Mouse (Mus musculus) myocyte (in vitro differentiated cells): Measurements from ENCODE around the gene Lrrc43. TPM values are rescaled to one million over a fixed set of nuclear protein-coding genes. Genes with fewer than 3 reads are reported as not detected.
A peak's percentile ranks its signal among the peaks of the same experiment; 100 is the strongest.

Source experiments
- H3K27me3 ChIP-seq: one replicate; pipeline ENCODE4 v1.6.1; 2011; ENCODE audit not compliant: control insufficient read depth, insufficient read depth, insufficient read length
- H3K36me3 ChIP-seq: one replicate; pipeline ENCODE4 v1.6.1; 2011; ENCODE audit not compliant: control insufficient read depth, insufficient read depth
- H3K4me2 ChIP-seq: one replicate; pipeline ENCODE4 v1.6.1; 2011; ENCODE audit warnings: low read depth, control low read depth
- H3K4me3 ChIP-seq: one replicate; pipeline ENCODE4 v1.5.1; 2011; ENCODE audit warnings: mild to moderate bottlenecking, control low read depth, moderate library complexity
- H3K79me2 ChIP-seq: one replicate; pipeline ENCODE4 v1.6.1; 2011; ENCODE audit not compliant: control insufficient read depth, insufficient read depth
- H3ac ChIP-seq: one replicate; pipeline ENCODE4 v1.6.1; 2011; ENCODE audit not compliant: control insufficient read depth, insufficient read length
- CEBPB ChIP-seq: IDR thresholded peaks from 2 replicates; pipeline ENCODE4 v1.6.1; 2011; ENCODE audit warnings: mild to moderate bottlenecking, moderate library complexity; ENCODE audit not compliant: poor library complexity, insufficient read depth, severe bottlenecking
- E2F4 ChIP-seq: IDR thresholded peaks from one replicate; pipeline ENCODE4 v1.6.1; 2011; ENCODE audit warnings: mild to moderate bottlenecking, control low read depth, moderate library complexity; ENCODE audit not compliant: insufficient read depth
- MAX ChIP-seq: IDR thresholded peaks from one replicate; pipeline ENCODE4 v1.6.1; 2011; ENCODE audit warnings: low read depth, mild to moderate bottlenecking, control low read depth
- MYOD1 ChIP-seq, 3 experiments: IDR thresholded peaks; one replicate each; pipeline ENCODE4 v1.6.1; 2011; ENCODE audit warnings: control low read depth in 2 of 3, low read depth in 2 of 3, mild to moderate bottlenecking in 2 of 3, moderate library complexity in 1 of 3; ENCODE audit not compliant: insufficient read length in 2 of 3, control insufficient read depth in 1 of 3
- MYOG ChIP-seq, 3 experiments: IDR thresholded peaks; one replicate each; pipeline ENCODE4 v1.6.1; 2011; ENCODE audit warnings: control low read depth in 2 of 3, low read depth in 2 of 3, mild to moderate bottlenecking in 2 of 3; ENCODE audit not compliant: insufficient read length in 2 of 3, control insufficient read depth in 1 of 3, insufficient read depth in 1 of 3
- POLR2A ChIP-seq: IDR thresholded peaks from one replicate; pipeline ENCODE4 v1.6.1; 2011; ENCODE audit warnings: low read depth, mild to moderate bottlenecking, control low read depth, moderate library complexity; ENCODE audit not compliant: insufficient read length
- POLR2AphosphoS2 ChIP-seq: IDR thresholded peaks from one replicate; pipeline ENCODE4 v1.6.1; 2011; ENCODE audit warnings: low read depth, control low read depth; ENCODE audit not compliant: insufficient read length
- REST ChIP-seq: IDR thresholded peaks from one replicate; pipeline ENCODE4 v1.6.1; 2011; ENCODE audit warnings: mild to moderate bottlenecking, control low read depth, moderate library complexity; ENCODE audit not compliant: insufficient read depth, insufficient read length
- SRF ChIP-seq: IDR thresholded peaks from one replicate; pipeline ENCODE4 v1.6.1; 2011; ENCODE audit warnings: low read depth; ENCODE audit not compliant: control insufficient read depth, insufficient read length
- TCF12 ChIP-seq: IDR thresholded peaks from one replicate; pipeline ENCODE4 v1.6.1; 2011; ENCODE audit warnings: mild to moderate bottlenecking, control low read depth; ENCODE audit not compliant: poor library complexity, insufficient read depth, severe bottlenecking
- TCF3 ChIP-seq: IDR thresholded peaks from one replicate; pipeline ENCODE4 v1.6.1; 2011; ENCODE audit warnings: low read depth, control low read depth; ENCODE audit not compliant: insufficient read length
- USF1 ChIP-seq: IDR thresholded peaks from one replicate; pipeline ENCODE4 v1.6.1; 2011; ENCODE audit warnings: low read depth, mild to moderate bottlenecking, control low read depth, moderate library complexity
- polyA plus RNA-seq: library from polyadenylated mRNA; unstranded; fragments of >200 nt; fragmentation: generic; extraction: Trizol; gene quantifications from one replicate; pipeline ENCODE4 v1.2.1, GENCODE M21; 2012; ENCODE audit warnings: missing spikeins

Lrrc43 gene
- polyA plus RNA-seq: not detected

GRCm38 (mm10) chr5:123489112-123489785 lies at the start of gene Lrrc43, which contains the start of gene Il31:
Gene Lrrc43 (plus strand): TSS chr5:123489305.
Gene Il31 (minus strand): TSS chr5:123489489.
- Histone ChIP-seq H3K79me2 (no peaks in the 10 kb centered on the region), H3K27me3 (peaks cover 32% of the 10 kb centered on the region), H3K4me3 (no peak within 1 kb of the TSS), H3K4me2 (no peak within 1 kb of the TSS), H3ac (no peak within 1 kb of the TSS), H3K36me3 (no peaks in the 10 kb centered on the region)
- TF ChIP-seq TCF3 (no peak), MAX (no peak), SRF (no peak), POLR2A (no peak), MYOG (IDR thresholded peaks at IDR 0.05; ENCODE audit: control insufficient read depth in 1 of 3, insufficient read depth in 1 of 3, insufficient read length in 2 of 3, low read depth in 2 of 3) (no peak), USF1 (no peak), CEBPB (no peak), TCF12 (no peak), MYOD1 (IDR thresholded peaks at IDR 0.05; ENCODE audit: control insufficient read depth in 1 of 3, insufficient read length in 2 of 3, low read depth in 2 of 3) (no peak), REST (no peak), POLR2AphosphoS2 (no peak), E2F4 (no peak)

- Histone ChIP-seq H3K4me2 (no peak overlapping the region), H3K79me2 (no peaks in the 10 kb centered on the region), H3K36me3 (no peaks in the 10 kb centered on the region), H3K27me3 (no peaks in the 10 kb centered on the region), H3ac (no peak overlapping the region), H3K4me3 (no peak overlapping the region)
- TF ChIP-seq REST (no peak), TCF12 (no peak), E2F4 (no peak), MYOG (IDR thresholded peaks at IDR 0.05; ENCODE audit: control insufficient read depth in 1 of 3, insufficient read depth in 1 of 3, insufficient read length in 2 of 3, low read depth in 2 of 3) (no peak), USF1 (no peak), POLR2AphosphoS2 (no peak), POLR2A (no peak), SRF (no peak), TCF3 (no peak), MYOD1 (IDR thresholded peaks at IDR 0.05; ENCODE audit: control insufficient read depth in 1 of 3, insufficient read length in 2 of 3, low read depth in 2 of 3) (no peak), CEBPB (no peak), MAX (no peak)
Observed at GRCm38 (mm10) chr5:123439312-123439711, 49.8 kb upstream of the Lrrc43 start.

GRCm38 (mm10) chr5:123439941-123440340 lies 49.2 kb upstream of the Lrrc43 start:
- Histone ChIP-seq H3K4me3 (no peak overlapping the region), H3K27me3 (no peaks in the 10 kb centered on the region), H3K79me2 (no peaks in the 10 kb centered on the region), H3ac (no peak overlapping the region), H3K36me3 (no peaks in the 10 kb centered on the region), H3K4me2 (no peak overlapping the region)
- TF ChIP-seq POLR2A: no peak
- no peak for TF ChIP-seq MAX
- TF ChIP-seq MYOD1 (IDR thresholded peaks at IDR 0.05; ENCODE audit: control insufficient read depth in 1 of 3, insufficient read length in 2 of 3, low read depth in 2 of 3): no peak
- no peak for TF ChIP-seq USF1
- no peak for TF ChIP-seq POLR2AphosphoS2
- TF ChIP-seq TCF3: no peak
- no peak for TF ChIP-seq E2F4
- TF ChIP-seq CEBPB: no peak
- no peak for TF ChIP-seq REST
- TF ChIP-seq SRF: no peak
- TF ChIP-seq TCF12: no peak
- no peak for TF ChIP-seq MYOG (IDR thresholded peaks at IDR 0.05; ENCODE audit: control insufficient read depth in 1 of 3, insufficient read depth in 1 of 3, insufficient read length in 2 of 3, low read depth in 2 of 3)

GRCm38 (mm10) chr5:123440664-123441063 lies 48.4 kb upstream of the Lrrc43 start:
- H3K4me3 ChIP-seq: no peak overlapping the region
- no peak overlapping the region for H3ac ChIP-seq
- H3K79me2 ChIP-seq: no peaks in the 10 kb centered on the region
- no peak overlapping the region for H3K4me2 ChIP-seq
- no peaks in the 10 kb centered on the region for H3K36me3 ChIP-seq
- H3K27me3 ChIP-seq: no peaks in the 10 kb centered on the region
- TF ChIP-seq CEBPB (no peak), REST (no peak), TCF12 (no peak), POLR2AphosphoS2 (no peak), SRF (no peak), USF1 (no peak), POLR2A (no peak), MYOG (IDR thresholded peaks at IDR 0.05; ENCODE audit: control insufficient read depth in 1 of 3, insufficient read depth in 1 of 3, insufficient read length in 2 of 3, low read depth in 2 of 3) (no peak), E2F4 (no peak), MYOD1 (IDR thresholded peaks at IDR 0.05; ENCODE audit: control insufficient read depth in 1 of 3, insufficient read length in 2 of 3, low read depth in 2 of 3) (no peak), TCF3 (no peak)

- no peaks in the 10 kb centered on the region for H3K36me3 ChIP-seq
- H3K4me3 ChIP-seq: no peak overlapping the region
- H3K4me2 ChIP-seq: no peak overlapping the region
- H3K79me2 ChIP-seq: no peaks in the 10 kb centered on the region
- no peaks in the 10 kb centered on the region for H3K27me3 ChIP-seq
- TF ChIP-seq TCF12 (no peak), MYOD1 (IDR thresholded peaks at IDR 0.05; ENCODE audit: control insufficient read depth in 1 of 3, insufficient read length in 2 of 3, low read depth in 2 of 3) (peak in 2 of 3 experiments; percentile 71 to 74)
- no peak overlapping the region for H3ac ChIP-seq
Observed at GRCm38 (mm10) chr5:123442283-123442682, 46.8 kb upstream of the Lrrc43 start.
